Mouse (Mus musculus): Measurements from ENCODE around the gene Cenpn.

The Cenpn gene

DNA sequence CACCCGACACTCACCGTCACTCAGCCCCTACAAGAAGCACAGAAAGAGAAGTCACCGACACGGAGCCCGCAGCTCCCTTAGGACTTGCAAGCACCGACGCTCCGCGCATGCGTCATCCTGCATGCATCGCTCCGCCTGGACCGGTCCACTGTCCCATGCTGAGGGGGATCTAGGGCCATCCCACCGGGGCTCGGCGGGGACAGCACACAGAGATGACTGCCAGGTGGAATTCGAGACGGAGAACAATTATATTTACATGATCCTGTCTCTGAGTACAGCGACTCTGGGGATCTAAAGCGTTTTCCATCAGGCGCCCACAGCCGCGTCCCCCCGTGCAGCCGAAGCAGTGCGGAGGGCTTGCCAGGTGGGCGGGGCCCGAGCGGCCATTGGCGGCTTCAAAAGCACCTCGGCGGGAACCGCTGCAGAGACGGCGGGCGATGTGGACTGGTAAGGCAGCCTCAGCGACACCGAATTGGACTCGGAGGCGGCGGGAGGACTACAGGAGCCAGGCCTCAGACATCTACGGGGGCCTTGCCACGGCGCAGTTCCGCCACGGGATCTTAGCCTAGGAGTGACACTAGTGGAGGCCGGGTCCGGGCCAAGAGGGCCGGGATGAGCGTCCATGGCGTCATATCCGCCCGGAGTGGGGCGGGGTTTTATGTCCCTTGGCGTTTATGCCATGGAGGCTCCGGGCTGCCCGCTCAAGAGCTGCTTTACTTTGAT is at the start of gene Cenpn, which contains the start of gene Cmc2:
Gene Cenpn (plus strand): TSS at position 394 of the 723 bp plus-strand sequence.
Gene Cmc2 (minus strand): TSS at position 119 of the 723 bp plus-strand sequence.
- peak; percentile 86 for DNase-seq (ENCODE audit: low spot score)

DNA sequence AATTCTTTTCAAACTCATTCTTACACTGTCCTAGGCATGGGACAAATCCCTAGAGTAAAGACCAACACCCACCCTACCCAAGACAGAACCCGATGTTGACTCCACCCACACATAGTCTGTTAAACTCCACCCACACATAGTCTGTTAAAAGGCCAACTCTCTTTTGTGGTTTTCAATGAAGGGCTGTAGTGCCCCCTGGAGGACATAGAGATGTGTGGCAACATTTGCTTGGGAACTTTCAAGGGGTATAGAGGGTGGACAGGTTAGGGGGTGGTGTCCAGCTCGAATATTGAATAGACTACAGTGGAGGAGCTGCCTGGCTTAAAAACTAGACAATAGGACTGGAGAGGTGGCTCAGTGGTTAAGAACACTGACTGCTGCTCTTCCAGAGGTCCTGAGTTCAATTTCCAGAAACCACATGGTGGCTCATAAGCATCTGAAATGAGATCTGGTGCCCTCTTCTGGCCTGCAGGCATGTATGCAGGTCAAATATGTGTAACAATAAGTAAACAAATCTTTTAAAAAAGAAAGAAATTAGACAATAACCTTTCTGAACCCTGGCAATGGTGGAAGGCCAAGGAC is 48.7 kb upstream of the Cenpn start:
- DNase-seq (ENCODE audit: low spot score): no peak

DNA sequence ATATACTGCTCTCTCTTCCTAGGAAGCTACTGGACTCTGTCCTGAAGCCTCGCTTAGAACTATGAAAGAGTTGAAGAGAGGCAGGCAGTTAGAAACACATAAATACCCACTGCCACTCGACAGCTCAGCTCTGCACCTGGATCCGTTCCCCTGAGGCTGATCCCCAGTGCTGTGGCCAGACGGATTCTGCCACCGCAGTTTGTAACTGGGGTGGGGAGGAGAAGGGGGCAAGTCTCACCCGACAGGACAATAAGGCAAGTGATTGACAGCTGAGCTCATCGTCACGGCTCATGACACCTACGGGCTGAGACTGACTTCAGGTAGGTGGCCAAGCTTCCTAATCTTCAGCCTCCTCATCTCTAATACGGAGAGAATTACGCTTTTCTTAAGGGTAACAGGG is 47.9 kb upstream of the Cenpn start:
- DNase-seq (ENCODE audit: low spot score): no peak

DNA sequence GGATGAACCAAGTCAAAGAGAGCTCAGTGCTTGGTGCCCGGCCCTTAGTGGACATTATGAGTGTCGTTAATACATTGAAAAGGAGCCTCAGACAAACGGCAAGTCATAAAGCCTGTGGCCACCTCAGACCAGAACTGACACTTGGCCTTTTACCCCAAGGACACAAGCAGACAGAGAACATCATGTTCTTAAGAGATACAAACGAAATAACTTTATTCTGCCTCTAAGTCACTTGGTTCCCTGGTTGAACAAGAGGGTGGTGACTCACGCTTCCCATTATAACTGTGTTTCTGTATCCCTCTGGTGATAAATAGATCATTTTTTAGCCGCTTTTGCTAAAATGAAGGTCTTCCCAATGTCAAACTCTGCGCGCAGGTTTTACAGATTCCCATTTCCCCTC is 47.5 kb upstream of the Cenpn start:
- no peak for DNase-seq (ENCODE audit: low spot score)

DNA sequence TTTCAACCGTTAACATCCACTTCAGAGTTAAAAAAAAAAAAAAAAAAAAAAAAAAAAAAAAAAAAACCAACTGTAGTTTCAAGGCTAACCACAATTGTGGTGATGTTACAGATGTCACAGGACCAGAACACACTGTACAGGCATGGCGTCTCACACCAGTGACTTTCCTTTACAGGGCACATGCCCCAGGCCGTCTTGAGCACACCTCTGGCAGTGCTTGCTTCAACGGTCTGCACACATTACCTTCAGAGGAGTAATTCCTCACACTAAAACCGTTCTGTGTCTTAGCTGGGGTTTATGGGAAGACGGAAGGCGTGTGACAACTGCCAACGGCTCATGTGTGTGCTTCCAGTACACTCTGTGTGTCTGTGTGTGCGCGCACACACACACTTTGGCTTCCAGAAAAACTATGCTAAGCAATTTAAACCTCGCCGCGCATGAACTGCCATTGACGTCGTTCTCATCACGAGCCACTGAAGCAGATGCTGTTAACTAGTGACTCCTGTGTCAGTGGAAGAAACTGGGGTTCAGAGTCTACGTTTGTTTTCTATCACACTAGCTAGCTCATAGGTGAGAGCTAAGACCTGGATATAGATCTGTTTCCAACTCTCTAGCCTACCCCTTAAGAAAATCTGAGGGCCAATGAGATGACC is 45.6 kb upstream of the Cenpn start:
- no peak for DNase-seq (ENCODE audit: low spot score)

DNA sequence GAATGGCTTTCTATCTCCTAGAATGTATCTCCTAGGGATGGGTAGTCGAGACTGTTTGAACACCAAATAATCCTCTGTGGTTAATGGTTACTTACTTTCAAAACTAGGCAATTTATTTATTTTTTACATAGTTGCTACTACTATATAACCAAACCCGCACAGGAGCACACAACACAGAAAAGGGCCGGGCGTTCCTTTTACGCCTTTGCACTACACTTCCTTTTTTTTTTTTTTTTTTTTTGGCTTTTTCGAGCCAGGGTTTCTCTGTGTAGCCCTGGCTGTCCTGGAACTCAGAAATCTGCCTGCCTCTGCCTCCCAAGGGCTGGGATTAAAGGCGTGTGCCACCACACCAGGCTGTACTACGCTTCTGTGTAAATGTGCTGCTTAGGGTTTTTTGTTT is 40.1 kb upstream of the Cenpn start:
- no peak for DNase-seq (ENCODE audit: low spot score)

DNA sequence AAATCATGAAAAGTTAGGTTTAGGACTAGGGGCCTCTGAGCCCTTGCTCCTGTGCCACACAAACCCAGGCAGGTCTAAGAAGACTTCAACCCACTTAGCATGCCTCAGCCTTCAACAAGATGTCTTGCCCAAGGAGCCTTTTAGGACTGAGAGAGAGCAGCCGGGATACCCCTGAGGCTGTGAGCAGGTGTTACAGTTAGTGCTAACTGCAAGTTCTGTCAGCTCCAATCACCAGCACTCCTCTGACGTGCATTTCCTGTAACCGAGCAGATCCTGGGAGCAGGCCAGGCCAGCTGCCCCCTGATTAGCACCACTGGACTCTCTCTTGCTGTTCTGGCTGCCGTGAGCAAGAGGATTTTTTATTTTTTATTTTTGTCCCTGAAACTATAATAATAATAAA is 33.7 kb upstream of the Cenpn start:
- DNase-seq (ENCODE audit: low spot score): no peak

DNA sequence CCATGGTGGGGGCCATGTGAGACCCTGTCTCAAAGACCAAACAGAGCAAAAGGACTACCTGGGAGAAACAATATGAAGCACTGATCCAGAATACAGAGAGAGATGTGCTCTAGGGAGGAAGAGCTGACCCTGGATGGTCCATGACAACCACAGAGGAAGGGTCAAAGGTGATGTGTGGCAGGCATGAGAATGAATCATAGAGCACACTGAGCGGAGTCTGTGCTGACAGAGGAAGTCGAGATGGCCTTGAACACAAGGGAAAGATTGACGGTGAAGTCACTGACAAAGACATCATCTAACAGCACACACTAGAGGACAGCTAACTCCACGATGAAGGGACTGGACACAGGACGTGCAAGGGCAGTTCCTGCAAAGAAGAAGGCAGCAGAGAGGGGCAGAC is 30.1 kb upstream of the Cenpn start:
- DNase-seq (ENCODE audit: low spot score): no peak

DNA sequence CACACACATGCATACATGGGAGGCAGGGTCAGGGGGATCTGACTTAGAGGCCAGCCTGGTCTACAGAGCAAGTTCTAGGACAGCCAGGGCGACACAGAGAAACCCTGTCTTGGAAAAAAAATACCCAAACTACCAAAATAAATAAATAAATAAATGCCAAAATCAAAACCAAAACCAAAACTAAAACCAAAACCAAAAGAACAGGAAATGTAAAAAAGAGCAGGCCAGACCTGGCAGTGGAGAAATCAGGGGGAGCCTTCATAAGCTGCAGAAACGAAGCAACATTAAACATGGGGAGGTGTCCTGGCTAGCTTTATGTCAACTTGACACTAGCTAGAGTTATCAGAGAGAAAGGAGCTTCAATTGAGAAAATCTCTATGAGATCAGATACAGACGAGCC is 29.4 kb upstream of the Cenpn start:
- no peak for DNase-seq (ENCODE audit: low spot score)

DNA sequence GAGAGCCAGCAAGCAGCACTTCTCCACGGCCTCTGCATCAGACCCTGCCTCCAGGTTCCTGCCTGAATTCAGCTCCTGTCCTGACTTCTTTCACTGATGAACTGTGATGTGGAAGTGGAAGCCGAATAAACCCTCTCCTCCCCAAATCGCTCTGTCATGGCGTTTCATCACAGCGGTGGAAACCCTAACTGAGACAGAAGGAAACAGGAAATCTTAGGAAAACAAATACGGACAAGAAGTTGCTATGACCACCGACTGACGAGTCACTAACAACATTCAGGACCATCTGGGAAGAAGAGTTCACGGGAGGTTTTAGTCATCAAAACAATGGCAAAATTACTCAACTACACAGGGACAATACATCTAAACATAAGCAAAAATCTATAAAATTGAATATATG is 28.9 kb upstream of the Cenpn start:
- DNase-seq (ENCODE audit: low spot score): no peak

DNA sequence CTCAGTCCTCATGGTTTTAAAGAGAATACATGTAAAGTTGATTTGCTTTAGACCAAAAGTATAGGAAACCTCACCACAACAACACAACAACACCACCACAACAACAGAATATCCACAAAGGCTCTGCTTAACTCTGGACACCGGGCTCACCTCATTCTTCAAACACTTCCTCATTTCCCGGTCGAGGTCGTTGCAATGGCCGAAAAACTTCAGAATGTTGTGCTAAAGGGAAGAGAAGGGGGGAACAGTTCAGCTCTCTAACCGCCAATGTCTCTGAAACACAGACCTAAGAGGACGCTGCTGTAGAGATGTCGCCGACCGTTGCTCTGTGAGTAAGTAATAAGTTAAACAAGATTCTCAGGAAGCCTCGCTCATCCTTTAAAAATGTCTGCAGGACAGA is 27.6 kb upstream of the Cenpn start:
- no peak for DNase-seq (ENCODE audit: low spot score)

DNA sequence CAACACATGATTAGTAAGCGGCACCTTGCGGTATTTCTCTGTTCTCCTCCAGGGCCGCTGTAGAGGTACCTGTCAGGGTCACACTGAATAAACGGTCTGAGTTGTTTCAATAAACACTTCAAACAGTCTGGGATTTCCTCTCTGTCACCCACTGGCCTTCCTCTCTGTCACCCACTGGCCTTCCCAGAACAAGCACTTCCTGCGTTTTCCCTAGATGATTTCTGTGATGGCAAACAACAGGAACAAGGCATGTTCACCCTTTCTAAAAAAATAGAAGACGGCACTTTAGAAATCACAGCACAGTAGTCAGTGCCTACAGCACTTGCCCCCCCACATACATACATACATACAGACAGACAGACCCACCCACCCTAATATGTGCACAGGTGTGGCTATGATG is 26.0 kb upstream of the Cenpn start:
- no peak for DNase-seq (ENCODE audit: low spot score)

DNA sequence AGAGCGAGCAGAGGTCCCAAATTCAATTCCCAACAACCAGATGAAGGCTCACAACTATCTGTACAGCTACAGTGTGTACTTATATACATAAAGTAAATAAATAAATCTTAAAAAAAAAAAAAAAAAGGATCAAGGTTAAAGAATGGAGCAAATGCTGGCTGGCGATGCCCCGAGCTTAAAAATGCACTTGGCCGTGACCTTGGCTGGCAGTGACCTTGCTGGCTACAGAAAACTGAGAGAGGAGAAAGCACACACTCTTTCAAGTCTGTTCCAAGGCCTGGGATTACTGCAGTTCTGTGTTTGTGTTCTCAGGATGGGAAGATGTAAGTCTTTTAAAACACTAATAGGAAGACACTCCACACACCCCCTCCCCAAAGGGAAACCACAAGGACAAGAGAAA is 16.8 kb upstream of the Cenpn start:
- DNase-seq (ENCODE audit: low spot score): no peak

DNA sequence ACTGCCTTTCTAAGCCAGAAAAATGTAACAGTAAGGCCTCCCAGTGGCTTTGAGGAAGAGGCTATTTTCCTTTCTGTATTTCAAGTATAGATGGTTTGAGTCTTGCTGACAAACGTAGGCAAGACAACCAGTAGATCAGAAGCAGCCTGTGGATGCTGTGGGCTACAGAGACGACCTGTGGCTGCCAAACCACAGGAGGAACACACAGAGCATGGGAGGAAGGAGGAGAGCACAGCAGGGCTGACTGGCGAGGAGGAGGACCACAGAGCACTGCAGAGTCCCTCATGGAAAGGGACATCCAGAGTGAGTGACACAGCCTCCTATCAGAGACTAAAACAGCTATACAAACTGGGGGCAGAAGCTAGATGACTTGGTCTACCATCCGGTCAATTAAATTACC is 16.3 kb upstream of the Cenpn start:
- DNase-seq (ENCODE audit: low spot score): no peak

DNA sequence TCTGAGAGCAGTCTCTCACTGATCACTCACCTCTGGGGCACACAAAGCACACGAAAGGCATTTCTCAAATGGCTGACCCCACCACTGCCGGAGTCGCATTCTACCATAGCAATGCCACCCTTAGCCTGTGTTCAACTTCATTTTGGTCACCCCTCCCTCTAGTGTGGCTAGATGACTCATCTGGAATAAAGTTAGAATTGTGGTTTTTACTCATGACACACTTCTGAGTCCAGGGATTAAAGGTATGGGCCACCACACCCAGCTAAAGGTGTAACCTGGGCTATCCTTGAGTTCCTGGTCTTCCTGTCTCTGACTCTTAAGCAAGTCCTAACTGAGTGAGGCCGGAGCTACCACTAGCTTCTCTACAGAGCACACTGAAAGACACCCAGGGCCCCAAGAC is 15.7 kb upstream of the Cenpn start:
- no peak for DNase-seq (ENCODE audit: low spot score)

DNA sequence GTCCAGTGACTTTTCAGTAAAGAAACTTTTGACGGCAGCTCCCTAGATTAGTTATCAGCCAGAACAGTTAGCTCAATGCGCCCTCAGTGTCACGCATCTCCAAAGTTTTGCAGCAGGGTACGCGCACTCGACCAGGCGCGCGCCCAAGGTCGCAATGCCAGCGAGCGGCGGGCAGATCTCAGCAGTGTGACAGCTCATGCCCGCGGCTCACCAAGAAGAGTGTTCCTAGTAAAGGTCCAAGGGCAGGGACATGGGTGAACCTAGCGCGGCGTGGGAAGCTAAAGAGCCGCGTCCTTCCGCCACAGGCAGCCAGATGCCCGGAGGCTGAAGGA is 559 bp upstream of the Cenpn start:
- no peak for DNase-seq (ENCODE audit: low spot score)

DNA sequence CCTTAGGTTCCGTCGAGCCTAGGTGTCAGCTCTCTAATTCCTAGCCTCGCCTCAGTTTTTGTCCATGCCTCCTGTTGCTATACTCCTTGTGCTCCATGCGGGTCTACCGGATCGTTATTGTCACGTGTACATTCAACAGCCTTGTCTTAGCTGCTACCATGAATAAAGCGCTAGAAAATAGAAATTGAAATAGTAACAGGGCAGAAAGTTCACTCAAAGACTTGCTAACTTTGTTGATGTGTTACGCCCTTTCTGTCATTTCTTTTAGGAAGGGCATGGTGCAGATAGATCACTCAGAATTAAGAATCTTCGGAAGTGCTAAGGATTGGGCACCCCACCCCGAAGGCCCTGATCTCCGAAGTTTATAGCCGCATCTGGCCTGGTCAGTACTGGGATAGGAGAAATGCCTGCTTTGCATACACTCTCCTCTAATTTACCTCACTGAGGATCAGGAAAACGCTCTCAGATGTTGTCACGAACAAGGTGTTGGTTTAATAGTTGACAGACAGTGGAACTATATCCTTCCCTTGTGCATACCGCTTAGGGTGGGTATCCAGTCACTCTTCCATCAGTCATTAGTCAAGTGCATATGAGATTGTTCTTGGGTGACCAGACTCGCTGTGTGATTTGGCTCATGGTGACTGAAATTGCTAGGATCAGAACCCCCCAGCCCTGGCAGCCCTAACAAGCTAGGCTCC is 679 bp downstream of the Cenpn start:
- no peak for DNase-seq (ENCODE audit: low spot score)

DNA sequence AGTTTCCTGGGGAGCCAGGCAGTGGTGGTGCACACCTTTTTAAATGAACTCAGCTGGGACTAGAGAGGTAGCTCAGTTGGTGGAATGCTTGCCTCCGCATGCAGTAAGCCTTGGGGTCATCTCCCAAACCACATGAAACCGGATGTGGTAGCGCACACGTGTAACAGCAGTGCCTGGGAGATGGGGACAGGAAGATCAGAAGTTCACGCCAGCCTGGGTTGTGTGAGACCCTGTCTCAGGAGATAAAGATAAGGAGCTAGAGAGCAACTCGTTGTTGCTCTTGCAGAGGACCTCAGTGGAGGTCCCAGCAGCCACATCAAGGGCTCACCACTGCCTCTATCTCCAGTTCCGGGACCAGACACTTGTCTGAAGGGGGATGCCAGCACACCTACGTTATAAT is 2.0 kb downstream of the Cenpn start:
- DNase-seq (ENCODE audit: low spot score): no peak

DNA sequence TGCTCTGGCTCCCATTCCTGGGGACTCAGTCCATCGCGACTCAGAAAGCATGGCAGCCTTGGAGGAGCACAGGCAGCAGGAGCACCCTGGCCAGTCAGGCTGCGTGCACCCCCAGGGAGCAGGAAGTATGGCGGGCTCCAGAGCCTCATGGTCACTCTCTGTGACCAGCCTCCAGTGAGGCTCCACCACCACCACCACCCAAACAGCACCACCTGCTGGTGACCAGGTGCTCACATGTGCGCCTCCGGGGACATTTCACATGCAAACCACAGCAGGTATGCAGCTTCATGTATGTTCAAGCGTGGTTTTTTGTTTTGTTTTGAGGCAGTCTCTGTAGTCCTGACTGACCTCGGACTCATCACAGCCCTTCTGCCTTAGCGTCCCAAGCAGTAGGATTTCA is 6.3 kb downstream of the Cenpn start:
- DNase-seq (ENCODE audit: low spot score): no peak

DNA sequence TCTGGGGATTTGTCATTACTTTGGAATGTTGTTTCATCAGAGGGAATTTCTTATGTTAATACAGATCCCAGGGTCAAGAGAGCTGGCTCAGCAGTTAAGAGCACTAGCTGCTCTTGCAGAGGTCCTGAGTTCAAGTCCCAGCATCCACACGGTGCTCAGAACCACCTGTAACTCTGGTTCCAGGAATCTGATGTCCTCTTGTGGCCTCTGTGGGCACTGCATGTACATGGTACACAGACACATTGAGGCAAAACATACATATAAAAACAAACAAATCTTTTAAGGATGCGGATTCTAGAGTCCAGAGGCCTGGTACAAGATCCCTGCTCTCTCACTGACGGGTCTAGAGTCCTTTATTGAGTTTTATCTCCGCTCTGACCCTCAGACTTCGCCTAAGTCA is 7.1 kb downstream of the Cenpn start:
- DNase-seq (ENCODE audit: low spot score): no peak

DNA sequence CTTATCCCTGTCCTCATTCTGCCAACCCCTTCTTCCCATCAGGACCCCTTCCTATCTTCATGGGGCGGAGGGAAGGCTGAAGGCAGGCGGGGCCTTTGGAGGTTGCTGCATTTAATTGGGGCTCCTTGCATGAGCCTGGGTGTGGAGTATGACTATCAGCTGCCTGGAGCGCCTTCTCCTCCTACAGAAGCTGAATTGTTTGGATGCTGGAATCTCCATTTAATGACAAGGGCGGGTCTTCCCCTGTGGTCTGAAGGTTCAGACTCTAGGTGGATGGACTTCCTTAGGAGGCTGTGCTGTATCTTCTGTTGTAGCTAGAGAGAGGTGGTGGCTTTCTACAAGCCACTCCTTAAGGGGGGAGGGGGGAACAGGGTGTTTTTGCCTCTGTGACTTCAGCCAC is 13.4 kb downstream of the Cenpn start:
- no peak for DNase-seq (ENCODE audit: low spot score)

DNA sequence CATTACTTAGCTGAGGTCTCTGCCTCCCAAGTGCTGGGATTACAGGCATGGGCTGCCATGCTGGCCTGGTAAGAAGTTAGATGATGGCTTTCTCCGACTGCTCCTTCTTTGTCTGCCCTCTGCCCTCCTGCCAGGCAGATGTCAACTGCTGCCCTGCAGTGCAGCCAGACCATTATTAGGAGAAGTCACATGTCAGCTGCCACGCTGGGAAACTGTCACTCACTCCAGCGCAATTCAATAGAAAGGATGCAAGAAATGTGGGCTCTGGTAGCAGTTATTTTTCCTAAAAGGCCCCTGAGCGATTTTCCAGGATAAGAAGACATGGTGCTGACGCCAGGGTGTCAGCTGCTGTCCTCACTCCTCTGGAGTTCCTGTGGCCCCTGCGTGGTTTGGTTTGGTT is 14.0 kb downstream of the Cenpn start:
- DNase-seq (ENCODE audit: low spot score): no peak
